Mouse (Mus musculus) cortical plate, adult 2 months (tissue): ENCODE measurements around the gene Adk.
A peak's percentile ranks its signal among the peaks of the same experiment; 100 is the strongest.

Source experiments
- CTCF ChIP-seq: fragments of 200-500 bp; IDR thresholded peaks from 2 replicates; pipeline ENCODE4 v1.5.1; 2011; ENCODE audit warnings: mild to moderate bottlenecking, control low read depth, low read length; ENCODE audit not compliant: insufficient read depth; ENCODE audit errors: extremely low read depth
- POLR2A ChIP-seq: fragments of 200-500 bp; IDR thresholded peaks from 2 replicates; pipeline ENCODE4 v1.6.1; 2011; ENCODE audit warnings: mild to moderate bottlenecking, low read length, control low read depth; ENCODE audit not compliant: insufficient read depth; ENCODE audit errors: extremely low read depth

DNA sequence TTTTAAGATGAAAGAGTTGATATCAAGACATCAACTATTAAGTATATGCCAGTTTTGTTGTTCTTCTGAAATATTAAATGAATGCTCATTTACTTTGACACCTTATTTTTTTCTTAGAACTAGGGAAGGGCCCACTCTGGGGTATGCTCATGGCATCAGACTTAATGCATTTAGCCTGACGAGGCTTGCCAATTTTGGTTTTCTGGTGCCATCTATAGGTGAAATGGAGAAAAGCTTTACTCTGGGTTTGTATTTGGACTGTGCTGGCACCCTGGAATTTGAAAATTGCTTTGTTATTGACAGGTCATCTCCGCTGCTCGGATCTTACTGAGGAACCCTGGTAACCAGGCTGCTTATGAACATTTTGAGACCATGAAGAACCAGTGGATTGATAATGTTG is 33.4 kb upstream of the Adk start:
- TF ChIP-seq CTCF: peak; percentile 57
- TF ChIP-seq POLR2A: no peak
